Mouse (Mus musculus) adrenal gland, postnatal 25 days (tissue): ENCODE results near the gene Tmem56. TPM values are rescaled to one million over a fixed set of nuclear protein-coding genes. Genes with fewer than 3 reads are reported as not detected.

Experiments
- DNase-seq: peaks from one replicate; pipeline ENCODE4 v3.0.0; 2021; ENCODE audit warnings: mixed read lengths
- total RNA-seq: library from RNA; stranded (reverse); gene quantifications from 2 replicates; pipeline ENCODE4 v1.2.3, GENCODE M21; 2021

Gene Tmem56
- total RNA-seq, 1 experiment from 2014 or later, result 34.0 TPM

DNA sequence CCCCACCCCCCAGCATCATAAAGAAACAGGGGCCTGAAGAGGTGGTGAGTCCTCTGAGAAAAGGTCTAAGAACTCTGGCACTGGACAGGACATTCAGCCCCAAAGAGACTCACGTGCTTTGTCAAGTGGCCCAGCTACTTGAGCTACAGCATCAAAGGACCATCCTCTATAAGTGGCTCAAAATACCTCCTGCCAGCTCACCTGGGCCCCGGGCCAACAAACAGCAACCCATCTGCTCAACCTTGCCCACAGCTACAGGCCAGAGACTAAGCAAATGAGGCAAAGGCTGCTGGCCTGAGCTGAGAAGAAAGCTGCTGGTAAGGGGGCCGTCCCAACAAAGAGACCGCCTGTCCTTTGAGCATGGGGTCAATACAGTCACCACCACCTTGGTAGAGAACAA is 5.3 kb downstream of the Tmem56 start:
- DNase-seq, result peak; percentile 12

- DNase-seq, result no peak
Measured at GRCm38 (mm10) chr3:121277009-121277408, 5.9 kb downstream of the Tmem56 start.

DNA sequence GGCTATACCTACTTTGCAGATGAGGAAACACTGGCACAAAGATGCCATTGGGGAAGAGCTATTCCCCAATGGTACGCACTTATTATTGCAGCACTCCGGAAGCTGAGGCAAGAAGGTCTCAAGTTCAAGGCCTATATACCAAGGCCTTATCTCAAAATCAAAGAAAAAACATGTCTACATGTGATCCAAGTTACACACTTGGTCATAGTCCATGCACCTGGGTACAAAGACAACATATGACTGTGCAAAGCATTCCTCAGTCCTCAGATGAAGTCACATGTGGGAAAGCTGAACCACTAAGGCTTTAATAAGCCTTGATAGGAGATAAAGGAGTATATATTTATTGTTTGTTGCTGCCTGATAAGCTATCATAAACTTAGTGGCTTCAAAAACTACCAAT is 8.9 kb downstream of the Tmem56 start:
- no peak for DNase-seq

- DNase-seq, result no peak
Measured at GRCm38 (mm10) chr3:121272577-121272976, 10.3 kb downstream of the Tmem56 start.

DNA sequence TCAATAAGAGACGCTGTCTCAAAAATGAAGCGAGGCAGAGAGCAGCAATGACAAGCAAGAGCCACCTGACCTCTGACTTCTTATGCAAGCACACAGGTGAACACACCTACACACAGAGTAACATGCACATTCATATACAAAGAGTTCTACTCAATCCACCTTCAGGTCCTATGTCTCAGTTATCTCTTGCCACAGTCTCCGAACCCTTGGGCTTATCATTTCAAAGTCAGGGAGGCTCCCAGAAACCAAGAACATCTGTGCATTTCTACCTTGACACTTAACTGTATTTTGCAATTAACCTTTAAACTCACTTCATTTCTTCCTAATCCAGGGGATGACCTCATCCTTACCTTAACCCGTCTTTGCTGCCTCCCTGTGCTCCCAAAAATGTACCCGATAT is 15.6 kb downstream of the Tmem56 start:
- no peak for DNase-seq

DNA sequence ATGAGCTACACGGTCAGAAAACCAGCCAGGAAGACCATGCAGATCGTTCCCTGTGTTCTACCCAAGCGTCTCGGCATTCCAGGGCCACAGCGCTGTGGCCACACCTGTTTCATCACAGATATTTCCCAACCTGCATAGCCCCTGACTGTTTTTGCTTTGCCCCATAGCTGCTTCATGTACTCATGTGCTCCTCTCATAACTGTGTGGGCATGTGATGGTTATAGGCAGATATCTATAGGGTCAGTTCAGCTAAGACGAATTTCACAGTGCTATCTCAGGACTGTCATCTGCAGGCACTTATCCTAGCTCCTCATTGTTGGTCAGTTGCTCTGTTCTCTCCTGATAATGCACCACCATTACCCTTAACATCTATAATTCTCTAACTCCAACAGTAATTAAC is 18.7 kb downstream of the Tmem56 start:
- no peak for DNase-seq

DNA sequence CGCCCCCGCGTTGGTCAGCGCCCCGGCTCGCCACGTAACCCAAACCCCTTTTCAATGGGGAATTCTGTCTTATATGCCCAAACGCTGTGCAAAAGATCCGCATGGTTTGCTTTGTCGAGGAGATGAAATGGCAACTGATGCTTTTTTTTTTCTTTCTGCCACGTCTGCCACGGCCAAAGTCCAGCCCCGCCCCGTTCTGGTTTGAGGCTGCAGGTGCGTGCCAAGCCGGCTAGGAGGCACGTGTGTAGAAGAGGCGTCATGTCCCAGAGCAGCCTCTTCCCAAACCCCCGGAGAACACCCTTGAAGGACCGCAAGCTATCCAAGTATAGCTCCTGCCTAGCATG is 19.7 kb downstream of the Tmem56 start:
- peak; percentile 62 for DNase-seq

GRCm38 (mm10) chr3:121262521-121263204 is 20.2 kb downstream of the Tmem56 start:
- peak; percentile 68 for DNase-seq

GRCm38 (mm10) chr3:121261939-121262520 is 20.9 kb downstream of the Tmem56 start:
- no peak for DNase-seq

- no peak for DNase-seq
Measured at GRCm38 (mm10) chr3:121261251-121261650, 21.6 kb downstream of the Tmem56 start.

DNA sequence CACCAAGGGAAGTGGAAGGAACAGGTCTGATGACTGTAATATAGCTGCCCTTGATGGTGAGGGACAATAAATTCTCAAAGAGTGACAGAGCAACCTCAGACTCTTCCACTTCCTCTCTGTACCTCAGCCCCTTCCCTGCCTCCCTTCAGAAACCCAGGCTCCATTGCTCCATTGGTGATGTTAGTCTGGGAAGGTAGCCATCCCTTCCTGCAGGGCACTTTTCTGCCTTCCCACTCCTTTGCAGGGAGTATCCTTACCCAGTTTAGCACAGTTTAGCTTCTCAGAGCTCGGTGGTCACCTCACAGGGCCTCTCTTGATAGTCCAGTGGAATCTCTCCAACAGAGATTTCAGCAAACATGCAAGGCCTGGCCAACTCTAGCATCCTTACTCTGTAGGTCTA is 22.1 kb downstream of the Tmem56 start:
- DNase-seq, result no peak

- no peak for DNase-seq
Measured at GRCm38 (mm10) chr3:121260041-121260440, 22.9 kb downstream of the Tmem56 start.

DNA sequence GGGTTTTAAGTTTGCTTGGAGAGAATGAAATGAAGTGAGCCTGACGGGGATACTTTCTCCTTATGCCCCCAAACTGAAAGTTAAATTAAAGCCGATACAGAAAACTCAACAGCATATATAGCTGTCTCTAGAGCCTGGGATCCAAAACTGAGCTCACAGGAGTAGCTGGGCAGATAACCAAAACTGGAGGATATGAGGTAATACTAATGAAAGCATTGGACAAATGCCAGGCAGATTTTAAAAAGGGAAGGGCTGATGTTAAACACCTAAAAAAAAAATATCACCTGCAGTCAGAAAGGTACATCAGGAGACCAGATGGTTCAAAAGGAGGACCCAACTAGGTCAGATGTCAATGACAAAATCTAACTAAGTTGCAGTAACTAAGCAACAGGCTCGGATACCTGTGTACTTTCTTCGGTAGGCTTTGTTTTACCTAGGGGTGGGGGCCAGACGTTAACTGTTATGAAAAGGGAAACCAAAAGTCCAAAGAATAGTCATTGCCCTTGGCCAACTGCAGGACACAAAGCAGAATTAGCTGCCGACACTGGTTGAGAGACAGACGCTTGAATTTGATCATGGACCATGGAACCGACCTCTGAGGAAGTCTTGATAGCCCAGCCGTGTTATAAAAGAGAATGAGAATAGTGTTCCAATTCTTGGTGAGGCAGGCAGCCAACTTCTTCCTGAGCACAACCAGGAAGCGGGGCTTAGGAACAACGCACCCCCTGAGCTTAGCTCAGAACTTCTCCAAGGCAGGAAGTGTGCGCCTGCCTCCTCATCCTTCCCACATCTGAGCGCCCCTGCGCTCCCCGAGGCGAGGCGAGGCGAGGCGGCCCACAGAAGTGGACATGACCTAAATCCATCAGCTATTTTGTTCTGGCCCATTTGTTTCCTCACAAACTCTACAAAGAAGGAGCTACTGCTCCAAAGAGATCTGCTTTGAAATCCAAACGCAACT is 24.1 kb downstream of the Tmem56 start:
- DNase-seq, result no peak

- DNase-seq, result no peak
Measured at GRCm38 (mm10) chr3:121257418-121257817, 25.5 kb downstream of the Tmem56 start.

- DNase-seq, result no peak
Measured at GRCm38 (mm10) chr3:121256131-121256530, 26.8 kb downstream of the Tmem56 start.

DNA sequence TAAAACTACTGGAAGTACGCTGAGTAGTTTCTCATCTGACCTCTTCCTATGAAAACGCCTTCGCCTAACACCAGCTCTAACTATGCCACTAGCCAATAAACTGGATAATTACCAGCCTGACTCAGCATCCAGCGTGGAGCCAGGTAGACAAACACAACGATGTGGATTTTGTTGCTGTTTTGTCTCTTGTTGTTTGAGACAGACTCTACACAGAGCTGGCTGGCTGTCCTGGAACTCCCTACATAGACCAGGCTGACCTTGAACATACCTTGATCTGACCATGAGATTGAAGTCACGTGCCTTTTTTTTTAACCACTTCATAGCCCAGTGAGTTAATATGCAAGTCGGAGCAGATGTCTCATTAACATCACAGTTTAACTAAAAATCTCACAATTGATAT is 27.4 kb downstream of the Tmem56 start:
- no peak for DNase-seq

- DNase-seq, result peak; percentile 22
Measured at GRCm38 (mm10) chr3:121250576-121251433, 32.1 kb downstream of the Tmem56 start.

DNA sequence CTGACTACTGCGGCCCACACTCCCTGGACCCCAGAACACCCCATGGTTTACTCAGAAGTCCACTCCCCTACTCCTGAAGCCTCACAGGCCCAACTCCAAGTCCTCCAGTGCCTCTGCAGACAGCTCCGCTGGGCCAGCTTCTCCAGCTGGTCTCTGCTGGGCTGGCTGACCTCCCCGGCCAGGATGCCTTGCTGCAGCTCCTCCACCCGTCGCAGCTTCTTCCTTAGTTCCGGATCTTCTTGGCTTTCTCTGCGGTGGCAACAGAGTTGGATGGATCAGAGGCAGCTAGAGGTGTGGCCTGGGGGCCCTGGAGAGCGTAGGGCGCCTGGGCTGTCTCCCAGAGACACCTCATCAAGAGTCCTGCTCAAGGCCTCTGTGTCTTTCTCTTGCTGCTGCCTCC is 32.9 kb downstream of the Tmem56 start:
- no peak for DNase-seq

DNA sequence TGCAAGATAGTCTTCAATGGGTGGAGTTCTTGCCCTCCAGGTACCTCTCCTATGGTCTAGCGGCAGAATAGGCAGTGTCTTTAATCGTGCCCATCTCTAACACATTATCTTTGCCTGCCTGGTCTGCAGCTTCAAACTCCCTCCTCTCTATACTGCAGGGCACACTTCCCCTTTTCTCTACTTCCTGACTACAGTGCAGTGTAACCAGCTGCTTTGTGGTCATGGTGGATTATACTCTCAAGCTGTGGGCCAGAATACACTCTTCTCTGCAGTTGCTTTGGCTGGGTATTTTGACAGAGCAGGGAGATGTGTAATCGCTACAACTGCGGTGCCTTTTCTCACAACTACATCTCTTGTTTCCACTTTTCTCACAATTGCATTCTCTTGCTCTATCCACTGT is 40.0 kb downstream of the Tmem56 start:
- DNase-seq, result no peak

DNA sequence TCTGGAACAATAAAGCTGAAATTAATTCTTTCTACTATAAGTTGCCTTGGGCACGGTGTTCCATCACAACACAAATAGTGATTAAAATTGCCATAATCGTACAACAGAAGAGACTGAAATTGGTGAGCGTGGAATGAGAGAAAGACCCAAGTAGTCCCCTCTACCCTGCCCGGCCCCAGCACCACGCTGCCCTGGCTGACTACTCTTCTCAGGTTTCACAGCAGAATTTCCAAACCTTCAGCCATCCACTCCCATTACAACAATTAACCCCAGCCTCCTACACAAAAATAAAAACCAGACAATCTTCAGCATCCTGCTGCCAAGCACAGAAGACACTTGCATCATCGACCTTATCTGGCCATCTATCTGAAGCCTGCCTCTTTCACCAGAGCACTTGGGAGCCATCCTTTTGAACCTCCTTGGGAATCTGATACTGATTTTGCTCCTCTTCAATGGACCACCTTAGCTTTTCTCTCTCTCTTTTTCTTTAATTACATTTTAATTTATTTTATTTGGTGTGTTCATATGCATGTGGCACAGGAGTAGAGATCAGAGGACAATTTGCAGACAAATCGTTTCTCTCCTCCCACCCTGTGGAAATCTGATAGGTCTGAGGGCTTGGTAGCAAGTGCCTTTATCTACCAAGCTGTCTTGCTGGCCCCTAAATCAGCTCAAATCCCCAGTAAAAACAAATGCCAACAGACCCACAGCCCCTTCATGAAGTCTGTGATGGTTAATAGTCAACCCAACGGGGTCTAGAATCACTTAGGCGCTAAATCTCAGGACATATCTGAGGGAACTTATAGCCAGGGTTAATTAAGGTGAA is 40.6 kb downstream of the Tmem56 start:
- no peak for DNase-seq

- no peak for DNase-seq
Measured at GRCm38 (mm10) chr3:121240362-121241040, 42.4 kb downstream of the Tmem56 start.
